Comparison of ENCODE assay signal across 8 mouse cellular contexts in genomic region chr4:129336291-129336690, GRCm38 (mm10). TPM values are rescaled to one million over a fixed set of nuclear protein-coding genes. Genes with fewer than 3 reads are reported as not detected.
DNase-seq lines count a peak whose midpoint lies in the region; ATAC-seq lines count a peak whose summit lies in the region.

No protein-coding gene starts in this region.

- no peak for ATAC-seq in kidney, embryonic 14.5 days (ENCODE audit: low FRiP score, low TSS enrichment)
- ATAC-seq in hindbrain, embryonic 11.5 days (ENCODE audit: low FRiP score): no peak
- no peak for ATAC-seq in midbrain, embryonic 12.5 days (ENCODE audit: low FRiP score, low read depth)

- H3K36me3 ChIP-seq in kidney, embryonic 14.5 days (ENCODE audit: control insufficient read depth, insufficient read depth, low read length): peaks cover 21% of the 10 kb centered on the region; the same call in 1 of the 2 replicates
- H3K36me3 ChIP-seq in hindbrain, embryonic 11.5 days (ENCODE audit: control insufficient read depth, insufficient read depth, low read length): no peaks in the 10 kb centered on the region
- H3K36me3 ChIP-seq in midbrain, embryonic 12.5 days: peaks cover 6% of the 10 kb centered on the region

- DNase-seq in kidney, postnatal 10 days: no peak
- peak; percentile 68 for DNase-seq in MN1 (ENCODE audit: low spot score)
- no peak for DNase-seq in hindbrain, embryonic 11.5 days (ENCODE audit: low spot score)
- DNase-seq in natural killer cell, adult 2 months (ENCODE audit: low spot score in 2 of 2): no peak
- no peak for DNase-seq in cerebellum, postnatal 36 days
- DNase-seq in frontal cortex, postnatal 10 days (ENCODE audit: low spot score in 2 of 2): no peak

- peak overlapping the region; percentile 72 for H3K9ac ChIP-seq in kidney, embryonic 14.5 days (ENCODE audit: low read depth, low read length)
- peak overlapping the region; percentile 88 for H3K9ac ChIP-seq in hindbrain, embryonic 11.5 days (ENCODE audit: low read depth, low read length)
- peak overlapping the region; percentile 69 for H3K9ac ChIP-seq in midbrain, embryonic 12.5 days (replicated peaks)

- 42% methylated on average over 14 of the region's 14 CpGs for WGBS in kidney, embryonic 14.5 days
- WGBS in hindbrain, embryonic 11.5 days: 55% methylated on average over 14 of the region's 14 CpGs
- 56% methylated on average over 14 of the region's 14 CpGs for WGBS in midbrain, embryonic 12.5 days

- H3K27me3 ChIP-seq in kidney, embryonic 14.5 days (ENCODE audit: control insufficient read depth, insufficient read depth, low read length): no peaks in the 10 kb centered on the region
- H3K27me3 ChIP-seq in hindbrain, embryonic 11.5 days (ENCODE audit: control insufficient read depth, insufficient read depth, low read length): no peaks in the 10 kb centered on the region
- no peaks in the 10 kb centered on the region for H3K27me3 ChIP-seq in midbrain, embryonic 12.5 days

- H3K4me1 ChIP-seq in kidney, embryonic 14.5 days (ENCODE audit: control insufficient read depth, insufficient read depth, low read length): peaks cover 23% of the 10 kb centered on the region
- peaks cover 8% of the 10 kb centered on the region for H3K4me1 ChIP-seq in hindbrain, embryonic 11.5 days (replicated peaks; ENCODE audit: control insufficient read depth, insufficient read depth, low read length)
- peaks cover 31% of the 10 kb centered on the region for H3K4me1 ChIP-seq in midbrain, embryonic 12.5 days

- peak overlapping the region; percentile 69 for H3K4me2 ChIP-seq in kidney, embryonic 14.5 days (replicated peaks; ENCODE audit: low read depth, low read length)
- peak overlapping the region; percentile 65 for H3K4me2 ChIP-seq in hindbrain, embryonic 11.5 days (replicated peaks; ENCODE audit: low read depth, low read length)
- peak overlapping the region; percentile 87 for H3K4me2 ChIP-seq in midbrain, embryonic 12.5 days (replicated peaks)

- H3K9me3 ChIP-seq in kidney, embryonic 14.5 days (ENCODE audit: control insufficient read depth, low read length): no peaks in the 10 kb centered on the region
- no peaks in the 10 kb centered on the region for H3K9me3 ChIP-seq in hindbrain, embryonic 11.5 days (ENCODE audit: control insufficient read depth, low read length)
- no peaks in the 10 kb centered on the region for H3K9me3 ChIP-seq in midbrain, embryonic 12.5 days

- peak overlapping the region; percentile 97 for H3K4me3 ChIP-seq in kidney, embryonic 14.5 days (ENCODE audit: low read length)
- peak overlapping the region; percentile 89 for H3K4me3 ChIP-seq in hindbrain, embryonic 11.5 days (ENCODE audit: low read depth, low read length)
- peak overlapping the region; percentile 82 for H3K4me3 ChIP-seq in midbrain, embryonic 12.5 days

- H3K27ac ChIP-seq in kidney, embryonic 14.5 days (ENCODE audit: low read depth, low read length): peak overlapping the region; percentile 98
- peak overlapping the region; percentile 98 for H3K27ac ChIP-seq in hindbrain, embryonic 11.5 days (ENCODE audit: low read depth, low read length)
- peak overlapping the region; percentile 99 for H3K27ac ChIP-seq in midbrain, embryonic 12.5 days (replicated peaks)

RNA-seq across cellular contexts. Expression of gene Zbtb8os, which starts 0.8 kb away (rescaled TPM):
- polyA plus RNA-seq in kidney, embryonic 14.5 days (2014; fragmentation: Nextera tagmentation; extraction: Ambion mirVana): 50.2 and 70.1 TPM in 2 replicates
- polyA plus RNA-seq in hindbrain, embryonic 11.5 days (2014; fragmentation: Nextera tagmentation; extraction: Ambion mirVana): 42.7 and 45.2 TPM in 2 replicates
- 36.4 TPM in 2 replicates for polyA plus RNA-seq in midbrain, embryonic 12.5 days (2016; fragmentation: Nextera tagmentation; extraction: Ambion mirVana)

RNA-seq across cellular contexts. Expression of gene Rbbp4, which starts 1.1 kb away (rescaled TPM):
- polyA plus RNA-seq in kidney, embryonic 14.5 days (2014; fragmentation: Nextera tagmentation; extraction: Ambion mirVana): 421 and 437 TPM in 2 replicates
- 505 and 518 TPM in 2 replicates for polyA plus RNA-seq in hindbrain, embryonic 11.5 days (2014; fragmentation: Nextera tagmentation; extraction: Ambion mirVana)
- polyA plus RNA-seq in midbrain, embryonic 12.5 days (2016; fragmentation: Nextera tagmentation; extraction: Ambion mirVana): 497 and 529 TPM in 2 replicates

RNA-seq across cellular contexts. Expression of gene Zbtb8a, which starts 41.6 kb away (rescaled TPM):
- 7.9 and 13.3 TPM in 2 replicates for polyA plus RNA-seq in kidney, embryonic 14.5 days (2014; fragmentation: Nextera tagmentation; extraction: Ambion mirVana)
- 8.1 and 11.5 TPM in 2 replicates for polyA plus RNA-seq in hindbrain, embryonic 11.5 days (2014; fragmentation: Nextera tagmentation; extraction: Ambion mirVana)
- 12.1 and 12.2 TPM in 2 replicates for polyA plus RNA-seq in midbrain, embryonic 12.5 days (2016; fragmentation: Nextera tagmentation; extraction: Ambion mirVana)

RNA-seq across cellular contexts. Expression of gene Sync, which starts 48.9 kb away (rescaled TPM):
- 0.63 and 0.84 TPM in 2 replicates for polyA plus RNA-seq in kidney, embryonic 14.5 days (2014; fragmentation: Nextera tagmentation; extraction: Ambion mirVana)
- 0.56 and 0.99 TPM in 2 replicates for polyA plus RNA-seq in hindbrain, embryonic 11.5 days (2014; fragmentation: Nextera tagmentation; extraction: Ambion mirVana)
- polyA plus RNA-seq in midbrain, embryonic 12.5 days (2016; fragmentation: Nextera tagmentation; extraction: Ambion mirVana): 0.62 and 0.66 TPM in 2 replicates
